Comparison of ENCODE assay signal across 24 mouse cellular contexts in the genomic region with DNA sequence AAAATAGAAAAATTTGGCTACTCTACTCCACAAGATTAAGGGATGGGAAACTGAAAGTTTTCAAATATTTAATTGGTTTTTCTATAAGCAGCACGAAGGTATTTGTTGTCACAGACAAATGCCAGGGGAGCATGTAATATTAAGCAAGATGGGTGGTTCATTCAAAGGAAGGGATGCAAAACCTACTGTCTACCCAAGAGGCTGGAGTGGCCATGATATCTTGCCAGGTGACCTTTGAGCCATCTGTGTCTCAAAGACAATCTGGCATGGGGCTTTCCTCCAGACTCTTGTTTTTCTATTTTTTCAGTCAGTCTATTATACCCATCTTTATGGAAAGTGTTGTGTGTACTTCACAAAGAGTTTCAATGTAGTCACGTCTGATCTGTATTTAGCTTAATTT.
A peak's percentile ranks its signal among the peaks of the same experiment; 100 is the strongest.
DNase-seq lines count a peak whose midpoint lies in the region; ATAC-seq lines count a peak whose summit lies in the region.
"Had no signal": no experiment of that assay in that cellular context is flagged by ENCODE, and none has a peak within 500 bp of the region (broad histone marks: within the 10 kb centered on the region; RNA-seq: fewer than 3 reads in every experiment).

No protein-coding gene starts in this region.

- DNase-seq in brain, adult 2 months (ENCODE audit: low read depth, low spot score): peak; percentile 89
- DNase-seq in cerebellum, adult 11-12 months: peak; percentile 52
- peak; percentile 31 for DNase-seq in cerebellum, adult 8-10 months
- DNase-seq in cerebellum, postnatal 10 days: peak; percentile 10 to 13
- no peak for DNase-seq in kidney, postnatal 14 days
- no peak for DNase-seq in c-Kit-positive CD71-positive TER-119-positive erythroid progenitor cells, embryonic 14.5 days (ENCODE audit: low spot score)
- DNase-seq in urinary bladder, postnatal 10 days (ENCODE audit: low spot score): no peak
- DNase-seq: adrenal gland, postnatal 10 days; adrenal gland, postnatal 36 days; B cell, adult 2 months; embryo, embryonic 11 days; gastrocnemius, postnatal 10 days; gastrocnemius, postnatal 36 days; heart, adult 2 months; heart, postnatal 14 days; heart, postnatal 4 days; kidney, adult 18-20 months had no signal

- ATAC-seq in erythroblast, adult 5-6 weeks (replicated peaks; ENCODE audit: low FRiP score, poor library complexity, severe bottlenecking): no peak
- ATAC-seq: forebrain, embryonic 13.5 days; forebrain, embryonic 16.5 days; hindbrain, postnatal 0 days; inflammation-experienced regulatory T-cells, adult 6 months; intestine, embryonic 16.5 days; Patski had no signal

Comparison
In these comparisons a context has a peak if more than half of its experiments do, and no peak if none do; other contexts are left out.
1. DNase-seq: peak in brain, adult 2 months (single experiment), cerebellum, adult 11-12 months (single experiment), cerebellum, adult 8-10 months (single experiment) and cerebellum, postnatal 10 days (2 of 2); none in kidney, postnatal 14 days (single experiment), c-Kit-positive CD71-positive TER-119-positive erythroid progenitor cells, embryonic 14.5 days (single experiment) and urinary bladder, postnatal 10 days (single experiment).